Mouse (Mus musculus) testis, adult 2 months (tissue): ENCODE results near the gene Chl1.

ENCODE experiments used
- CTCF ChIP-seq: fragments of 200-500 bp; IDR thresholded peaks from 2 replicates; pipeline ENCODE4 v1.5.1; 2012; ENCODE audit warnings: low read depth, mild to moderate bottlenecking, inconsistent platforms, low read length, moderate library complexity; ENCODE audit not compliant: control insufficient read depth, insufficient read depth, insufficient replicate concordance
- POLR2A ChIP-seq: fragments of 200-500 bp; IDR thresholded peaks from 2 replicates; pipeline ENCODE4 v1.6.1; 2012; ENCODE audit warnings: low read depth, mild to moderate bottlenecking, inconsistent platforms, low read length, moderate library complexity; ENCODE audit not compliant: control insufficient read depth

DNA sequence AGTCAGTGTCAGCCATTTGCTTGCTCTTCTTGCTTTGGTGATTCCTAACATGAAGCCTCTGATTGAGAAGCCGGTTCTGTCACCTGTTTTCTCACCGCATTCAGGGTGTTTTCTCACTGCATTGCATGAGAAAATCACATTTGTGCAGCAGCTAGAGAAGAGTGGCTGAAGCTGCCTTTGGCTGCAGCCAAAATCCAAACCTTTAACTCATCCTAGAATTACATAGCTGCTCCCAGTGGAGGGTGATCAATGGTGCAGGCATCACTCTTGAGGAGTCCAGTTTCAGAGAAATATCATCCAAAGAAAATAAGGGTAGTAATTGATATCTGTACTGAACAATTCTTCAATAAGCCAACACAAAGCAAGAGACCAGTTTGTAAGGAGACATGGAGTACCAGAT is 154.8 kb downstream of the Chl1 start:
- no peak for TF ChIP-seq CTCF
- no peak for TF ChIP-seq POLR2A
